Mouse (Mus musculus): ENCODE measurements around the gene Urad. TPM values are rescaled to one million over a fixed set of nuclear protein-coding genes. Genes with fewer than 3 reads are reported as not detected.

Urad gene
- polyA plus RNA-seq, 1 experiment from 2014 or later, result not detected

GRCm38 (mm10) chr5:147345981-147346380 is 23.7 kb upstream of the Urad start:
- H3K4me1 ChIP-seq, result no peaks in the 10 kb centered on the region
- WGBS, result 73% methylated on average over 1 of the region's 1 CpGs
- ATAC-seq, result no peak
- H3K27me3 ChIP-seq, result no peaks in the 10 kb centered on the region
- H3K4me3 ChIP-seq, result no peak overlapping the region
- no peak overlapping the region for H3K4me2 ChIP-seq
- no peak overlapping the region for H3K9ac ChIP-seq
- no peak overlapping the region for H3K27ac ChIP-seq
- no peaks in the 10 kb centered on the region for H3K9me3 ChIP-seq (replicated peaks)
- no peaks in the 10 kb centered on the region for H3K36me3 ChIP-seq (ENCODE audit: poor library complexity, severe bottlenecking)

- 88% methylated on average over 10 of the region's 10 CpGs for WGBS
- no peak overlapping the region for H3K27ac ChIP-seq
- H3K4me3 ChIP-seq, result no peak overlapping the region
- H3K4me1 ChIP-seq, result no peaks in the 10 kb centered on the region
- H3K36me3 ChIP-seq (ENCODE audit: poor library complexity, severe bottlenecking), result no peaks in the 10 kb centered on the region
- H3K27me3 ChIP-seq, result no peaks in the 10 kb centered on the region
- no peak overlapping the region for H3K9ac ChIP-seq
- no peak overlapping the region for H3K4me2 ChIP-seq
- H3K9me3 ChIP-seq (replicated peaks), result no peaks in the 10 kb centered on the region
- no peak for ATAC-seq
Observed at GRCm38 (mm10) chr5:147343904-147344303, 21.7 kb upstream of the Urad start.

GRCm38 (mm10) chr5:147342901-147343300 is 20.7 kb upstream of the Urad start:
- H3K9ac ChIP-seq, result no peak overlapping the region
- no peak overlapping the region for H3K4me3 ChIP-seq
- no peaks in the 10 kb centered on the region for H3K4me1 ChIP-seq
- H3K9me3 ChIP-seq (replicated peaks), result no peaks in the 10 kb centered on the region
- no peaks in the 10 kb centered on the region for H3K36me3 ChIP-seq (ENCODE audit: poor library complexity, severe bottlenecking)
- H3K27me3 ChIP-seq, result no peaks in the 10 kb centered on the region
- H3K4me2 ChIP-seq, result no peak overlapping the region
- no peak for ATAC-seq
- WGBS, result 89% methylated on average over 6 of the region's 6 CpGs
- H3K27ac ChIP-seq, result no peak overlapping the region

- no peak for ATAC-seq
- no peaks in the 10 kb centered on the region for H3K27me3 ChIP-seq
- no peak overlapping the region for H3K4me3 ChIP-seq
- H3K9ac ChIP-seq, result no peak overlapping the region
- H3K36me3 ChIP-seq (ENCODE audit: poor library complexity, severe bottlenecking), result no peaks in the 10 kb centered on the region
- no peak overlapping the region for H3K4me2 ChIP-seq
- H3K4me1 ChIP-seq, result no peaks in the 10 kb centered on the region
- no peaks in the 10 kb centered on the region for H3K9me3 ChIP-seq (replicated peaks)
- WGBS, result 83% methylated on average over 13 of the region's 13 CpGs
- H3K27ac ChIP-seq, result no peak overlapping the region
Observed at GRCm38 (mm10) chr5:147340741-147341414, 18.6 kb upstream of the Urad start.

GRCm38 (mm10) chr5:147339560-147339959 is 17.3 kb upstream of the Urad start:
- Histone ChIP-seq H3K4me3 (no peak overlapping the region), H3K9me3 (replicated peaks) (no peaks in the 10 kb centered on the region), H3K27ac (no peak overlapping the region), H3K4me1 (no peaks in the 10 kb centered on the region), H3K36me3 (ENCODE audit: poor library complexity, severe bottlenecking) (no peaks in the 10 kb centered on the region), H3K27me3 (no peaks in the 10 kb centered on the region), H3K4me2 (no peak overlapping the region), H3K9ac (no peak overlapping the region)
- 89% methylated on average over 11 of the region's 11 CpGs for WGBS
- ATAC-seq, result no peak

- H3K27me3 ChIP-seq, result no peaks in the 10 kb centered on the region
- H3K36me3 ChIP-seq (ENCODE audit: poor library complexity, severe bottlenecking), result no peaks in the 10 kb centered on the region
- H3K4me3 ChIP-seq, result no peak overlapping the region
- no peak overlapping the region for H3K9ac ChIP-seq
- no peak overlapping the region for H3K27ac ChIP-seq
- H3K4me2 ChIP-seq, result no peak overlapping the region
- WGBS, result 54% methylated on average over 9 of the region's 9 CpGs
- no peaks in the 10 kb centered on the region for H3K4me1 ChIP-seq
- H3K9me3 ChIP-seq (replicated peaks), result no peaks in the 10 kb centered on the region
- no peak for ATAC-seq
Observed at GRCm38 (mm10) chr5:147338967-147339366, 16.7 kb upstream of the Urad start.

- H3K4me1 ChIP-seq, result no peaks in the 10 kb centered on the region
- H3K27ac ChIP-seq, result no peak overlapping the region
- ATAC-seq, result no peak
- no peak overlapping the region for H3K9ac ChIP-seq
- no peak overlapping the region for H3K4me2 ChIP-seq
- whole genome bisulfite sequencing, result 53% methylated on average over 7 of the region's 7 CpGs
- H3K27me3 ChIP-seq, result no peaks in the 10 kb centered on the region
- no peaks in the 10 kb centered on the region for H3K36me3 ChIP-seq (ENCODE audit: poor library complexity, severe bottlenecking)
- H3K9me3 ChIP-seq (replicated peaks), result no peaks in the 10 kb centered on the region; the same call in 1 of the 2 replicates
- H3K4me3 ChIP-seq, result no peak overlapping the region
Observed at GRCm38 (mm10) chr5:147332711-147333110, 10.5 kb upstream of the Urad start.

- no peak for ATAC-seq
- Histone ChIP-seq H3K4me3 (no peak overlapping the region), H3K27me3 (no peaks in the 10 kb centered on the region), H3K4me2 (no peak overlapping the region), H3K36me3 (ENCODE audit: poor library complexity, severe bottlenecking) (no peaks in the 10 kb centered on the region), H3K4me1 (no peaks in the 10 kb centered on the region), H3K9me3 (replicated peaks) (no peaks in the 10 kb centered on the region; the same call in 1 of the 2 replicates), H3K9ac (no peak overlapping the region), H3K27ac (no peak overlapping the region)
- WGBS, result 44% methylated on average over 2 of the region's 2 CpGs
Observed at GRCm38 (mm10) chr5:147331547-147331946, 9.3 kb upstream of the Urad start.

- ATAC-seq, result no peak
- Histone ChIP-seq H3K9me3 (replicated peaks) (no peaks in the 10 kb centered on the region; the same call in 1 of the 2 replicates), H3K27me3 (peaks cover 3% of the 10 kb centered on the region), H3K4me3 (no peak overlapping the region), H3K36me3 (ENCODE audit: poor library complexity, severe bottlenecking) (no peaks in the 10 kb centered on the region), H3K27ac (no peak overlapping the region), H3K4me1 (no peaks in the 10 kb centered on the region), H3K4me2 (no peak overlapping the region), H3K9ac (no peak overlapping the region)
- 82% methylated on average over 11 of the region's 11 CpGs for WGBS
Observed at GRCm38 (mm10) chr5:147329946-147330345, 7.7 kb upstream of the Urad start.

- H3K9me3 ChIP-seq (replicated peaks), result no peaks in the 10 kb centered on the region; the same call in 1 of the 2 replicates
- no peak overlapping the region for H3K9ac ChIP-seq
- 89% methylated on average over 5 of the region's 5 CpGs for WGBS
- ATAC-seq, result no peak
- no peaks in the 10 kb centered on the region for H3K4me1 ChIP-seq
- H3K4me3 ChIP-seq, result no peak overlapping the region
- no peak overlapping the region for H3K27ac ChIP-seq
- peaks cover 11% of the 10 kb centered on the region for H3K27me3 ChIP-seq
- H3K4me2 ChIP-seq, result no peak overlapping the region
- no peaks in the 10 kb centered on the region for H3K36me3 ChIP-seq (ENCODE audit: poor library complexity, severe bottlenecking)
Observed at GRCm38 (mm10) chr5:147327636-147328035, 5.4 kb upstream of the Urad start.

GRCm38 (mm10) chr5:147325931-147326330 is 3.7 kb upstream of the Urad start:
- H3K4me3 ChIP-seq, result no peak overlapping the region
- H3K4me2 ChIP-seq, result no peak overlapping the region
- no peaks in the 10 kb centered on the region; the same call in 1 of the 2 replicates for H3K9me3 ChIP-seq (replicated peaks)
- peaks cover 28% of the 10 kb centered on the region for H3K27me3 ChIP-seq
- no peaks in the 10 kb centered on the region for H3K36me3 ChIP-seq (ENCODE audit: poor library complexity, severe bottlenecking)
- 78% methylated on average over 11 of the region's 11 CpGs for WGBS
- H3K27ac ChIP-seq, result no peak overlapping the region
- no peak for ATAC-seq
- H3K9ac ChIP-seq, result no peak overlapping the region
- no peaks in the 10 kb centered on the region for H3K4me1 ChIP-seq

- H3K36me3 ChIP-seq (ENCODE audit: poor library complexity, severe bottlenecking), result no peaks in the 10 kb centered on the region
- H3K9me3 ChIP-seq (replicated peaks), result no peaks in the 10 kb centered on the region; the same call in 1 of the 2 replicates
- H3K9ac ChIP-seq, result no peak overlapping the region
- H3K4me3 ChIP-seq, result no peak overlapping the region
- H3K4me1 ChIP-seq, result no peaks in the 10 kb centered on the region
- no peak overlapping the region for H3K4me2 ChIP-seq
- no peak overlapping the region for H3K27ac ChIP-seq
- 17% methylated on average over 17 of the region's 17 CpGs for WGBS
- peak; percentile 36; the same call in 1 of the 2 replicates for ATAC-seq
- H3K27me3 ChIP-seq, result peaks cover 53% of the 10 kb centered on the region
Observed at GRCm38 (mm10) chr5:147323237-147323917, 1.1 kb upstream of the Urad start.
